Mouse (Mus musculus) splenic B cell, adult 2 months (primary cell): Measurements from ENCODE around the gene As3mt.
"Not testable (repeated sequence)": the region's sequence is repeated elsewhere in the genome, so short reads cannot be mapped to it uniquely, and the experiment has no call there.

Experiments
- DNase-seq: peaks from one replicate; pipeline ENCODE4 v3.0.0-alpha.2; 2011; ENCODE audit warnings: low read depth, low spot score
- H3K27me3 ChIP-seq: 2 replicates; pipeline ENCODE4 v1.6.1; 2012; ENCODE audit warnings: mild to moderate bottlenecking, low read length, moderate library complexity, mixed read lengths; ENCODE audit not compliant: control insufficient read depth, poor library complexity, insufficient read depth, severe bottlenecking
- H3K36me3 ChIP-seq: 2 replicates; pipeline ENCODE4 v1.6.1; 2012; ENCODE audit warnings: mild to moderate bottlenecking, low read length, moderate library complexity, mixed read lengths; ENCODE audit not compliant: control insufficient read depth, poor library complexity, insufficient read depth, severe bottlenecking

The As3mt gene

GRCm38 (mm10) chr19:46769759-46770158 lies 62.5 kb downstream of the As3mt start:
- H3K36me3 ChIP-seq: no peaks in the 10 kb centered on the region
- DNase-seq: no peak
- H3K27me3 ChIP-seq: no peaks in the 10 kb centered on the region; the same call in 1 of the 2 replicates

- no peak for DNase-seq
- no peaks in the 10 kb centered on the region; the same call in 1 of the 2 replicates for H3K27me3 ChIP-seq
- H3K36me3 ChIP-seq: no peaks in the 10 kb centered on the region
Measured at GRCm38 (mm10) chr19:46771801-46772200, 64.5 kb downstream of the As3mt start.

GRCm38 (mm10) chr19:46776391-46776790 lies 69.1 kb downstream of the As3mt start:
- Histone ChIP-seq H3K36me3 (no peaks in the 10 kb centered on the region), H3K27me3 (no peaks in the 10 kb centered on the region)
- DNase-seq: no peak

- Histone ChIP-seq H3K36me3 (no peaks in the 10 kb centered on the region), H3K27me3 (no peaks in the 10 kb centered on the region)
- no peak for DNase-seq
Measured at GRCm38 (mm10) chr19:46776850-46777249, 69.6 kb downstream of the As3mt start.

- H3K27me3 ChIP-seq: no peaks in the 10 kb centered on the region
Measured at GRCm38 (mm10) chr19:46777928-46778680, 70.8 kb downstream of the As3mt start.

GRCm38 (mm10) chr19:46779130-46779529 lies 71.9 kb downstream of the As3mt start:
- not testable (repeated sequence) for H3K36me3 ChIP-seq, H3K27me3 ChIP-seq, DNase-seq

More at GRCm38 (mm10) chr19:46777928-46778680, 70.8 kb downstream of the As3mt start:
- no peaks in the 10 kb centered on the region for H3K36me3 ChIP-seq
- no peak for DNase-seq

- no peaks in the 10 kb centered on the region for H3K27me3 ChIP-seq
- DNase-seq: no peak
- no peaks in the 10 kb centered on the region for H3K36me3 ChIP-seq
Measured at GRCm38 (mm10) chr19:46784038-46784437, 76.8 kb downstream of the As3mt start.

- no peaks in the 10 kb centered on the region for H3K27me3 ChIP-seq
- no peak for DNase-seq
- no peaks in the 10 kb centered on the region for H3K36me3 ChIP-seq
Measured at GRCm38 (mm10) chr19:46784502-46784901, 77.2 kb downstream of the As3mt start.

GRCm38 (mm10) chr19:46785633-46786032 lies 78.4 kb downstream of the As3mt start:
- Histone ChIP-seq H3K36me3 (no peaks in the 10 kb centered on the region), H3K27me3 (no peaks in the 10 kb centered on the region)
- DNase-seq: no peak

GRCm38 (mm10) chr19:46789782-46790181 lies 82.5 kb downstream of the As3mt start:
- DNase-seq: no peak
- no peaks in the 10 kb centered on the region for H3K36me3 ChIP-seq
- no peaks in the 10 kb centered on the region for H3K27me3 ChIP-seq
